Mouse (Mus musculus): ENCODE data around the gene Galk1. TPM values are rescaled to one million over a fixed set of nuclear protein-coding genes. Genes with fewer than 3 reads are reported as not detected.

The Galk1 gene
- total RNA-seq, 4 experiments from 2014 or later: 12.5 to 16.0 (median 15.0) TPM

GRCm38 (mm10) chr11:116011529-116012261 is 824 bp downstream of the Galk1 start:
- no peak for DNase-seq (ENCODE audit: low spot score)

DNA sequence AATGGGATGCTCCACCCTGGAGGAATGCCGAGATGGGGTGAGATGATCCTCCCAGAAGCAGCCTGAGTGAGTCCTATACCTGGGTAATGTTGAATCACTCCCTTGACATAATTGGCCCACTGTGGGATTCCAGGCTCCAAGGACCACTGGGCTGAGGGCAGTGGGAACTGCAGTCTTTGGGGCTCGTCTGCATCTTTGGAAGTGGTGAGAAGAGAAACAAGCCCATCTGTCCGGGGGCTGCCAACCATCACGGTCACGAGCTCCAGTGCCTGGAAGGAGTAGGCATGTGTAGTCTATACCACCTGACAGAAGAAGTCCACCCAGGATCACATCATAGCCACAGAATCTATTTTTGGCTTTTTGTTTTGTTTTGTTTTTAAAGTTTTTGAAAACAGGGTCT is 1.6 kb downstream of the Galk1 start:
- no peak for DNase-seq (ENCODE audit: low spot score)

- no peak for DNase-seq (ENCODE audit: low spot score)
Observed at GRCm38 (mm10) chr11:116010146-116010545, 2.4 kb downstream of the Galk1 start.

DNA sequence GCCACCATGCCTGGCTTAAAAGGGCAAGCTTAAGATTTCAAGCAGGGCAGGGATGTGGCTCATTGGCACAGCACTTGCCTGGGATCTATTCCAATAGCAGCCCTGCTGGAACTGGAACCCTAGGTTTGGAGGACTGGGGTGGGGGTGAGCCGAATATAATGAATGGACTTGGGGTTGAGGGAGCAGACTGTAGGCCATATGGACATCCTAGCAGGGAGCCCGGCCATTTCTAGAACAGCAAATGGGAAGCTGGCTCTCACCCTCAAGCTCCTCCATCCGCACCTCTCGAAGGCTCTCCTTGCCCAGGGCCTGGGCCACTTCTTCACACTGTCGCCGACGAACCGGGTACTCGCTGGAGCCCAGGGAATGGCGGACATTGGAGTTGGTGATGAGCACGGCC is 2.9 kb downstream of the Galk1 start:
- no peak for DNase-seq (ENCODE audit: low spot score)

DNA sequence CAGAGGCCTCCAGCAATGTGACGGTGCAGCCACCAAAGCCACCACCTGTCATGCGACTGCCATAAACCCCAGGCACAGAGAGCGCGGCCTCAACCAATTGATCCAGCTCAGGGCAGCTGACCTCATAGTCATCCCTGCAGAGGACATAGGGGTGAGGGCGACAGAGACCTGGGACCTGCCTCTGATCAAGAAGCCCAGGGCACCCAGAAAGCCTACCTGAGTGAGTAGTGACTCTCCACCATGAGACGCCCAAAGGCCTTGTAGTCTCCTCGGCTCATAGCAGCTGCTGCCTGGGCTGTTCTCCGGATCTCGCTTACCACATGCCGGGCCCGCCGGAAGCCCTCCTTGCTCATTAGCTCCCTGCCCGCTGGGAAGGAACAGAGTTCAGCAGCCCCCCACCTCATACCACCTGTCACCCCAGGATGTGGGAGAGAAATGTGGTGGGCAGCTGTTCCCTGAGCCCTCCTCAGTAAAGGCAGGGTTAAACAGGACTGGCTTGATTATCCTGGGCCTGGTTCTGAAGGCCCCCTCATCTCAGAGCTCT is 3.6 kb downstream of the Galk1 start:
- no peak for DNase-seq (ENCODE audit: low spot score)

DNA sequence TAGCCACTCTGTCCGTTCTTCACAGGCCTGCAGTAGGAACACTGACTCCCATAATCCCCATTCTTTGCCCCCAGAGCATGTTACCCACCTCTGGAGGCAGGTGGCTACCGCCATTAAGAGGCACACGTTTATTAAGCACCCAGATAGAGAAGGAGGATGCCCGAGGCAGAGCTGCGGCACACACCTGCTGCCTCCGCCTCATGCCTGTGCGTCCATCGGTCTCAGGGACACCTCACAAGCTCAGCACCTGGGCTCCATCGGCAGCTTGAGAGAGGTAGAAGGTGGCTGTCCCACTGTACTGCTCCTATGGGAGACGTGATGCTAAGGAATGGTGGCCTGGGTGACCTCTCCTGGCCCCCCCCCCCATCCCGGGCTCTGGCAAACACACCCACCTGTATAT is 4.1 kb downstream of the Galk1 start:
- no peak for DNase-seq (ENCODE audit: low spot score)

DNA sequence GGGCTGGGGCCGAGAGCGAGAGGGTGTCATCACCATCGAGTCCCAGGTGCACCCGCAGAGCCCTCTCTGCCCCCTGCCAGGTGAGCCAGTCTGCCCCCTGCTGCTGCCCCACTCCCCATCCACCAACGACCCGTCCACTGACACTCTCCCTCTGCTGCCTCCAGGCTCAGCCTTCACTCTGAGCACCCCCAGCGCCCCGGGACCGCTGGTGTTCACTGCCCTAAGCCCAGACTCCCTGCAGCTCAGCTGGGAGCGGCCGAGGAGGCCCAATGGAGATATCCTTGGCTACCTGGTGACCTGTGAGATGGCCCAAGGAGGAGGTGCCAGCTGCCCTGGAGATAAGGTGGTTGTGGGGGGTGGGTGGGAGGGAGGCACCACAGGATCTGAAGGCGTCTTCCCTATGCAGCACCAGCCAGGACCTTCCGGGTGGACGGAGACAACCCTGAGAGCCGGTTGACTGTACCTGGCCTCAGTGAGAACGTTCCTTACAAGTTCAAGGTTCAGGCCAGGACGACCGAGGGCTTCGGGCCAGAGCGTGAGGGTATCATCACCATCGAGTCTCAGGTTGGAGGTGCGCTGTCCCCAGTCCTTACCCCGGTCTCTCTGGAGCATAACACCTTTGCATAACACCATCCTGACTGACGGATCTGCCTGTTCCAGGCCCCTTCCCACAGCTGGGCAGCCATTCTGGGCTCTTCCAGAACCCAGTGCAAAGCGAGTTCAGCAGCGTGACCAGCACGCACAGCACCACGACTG is 5.2 kb downstream of the Galk1 start:
- DNase-seq (ENCODE audit: low spot score): no peak

DNA sequence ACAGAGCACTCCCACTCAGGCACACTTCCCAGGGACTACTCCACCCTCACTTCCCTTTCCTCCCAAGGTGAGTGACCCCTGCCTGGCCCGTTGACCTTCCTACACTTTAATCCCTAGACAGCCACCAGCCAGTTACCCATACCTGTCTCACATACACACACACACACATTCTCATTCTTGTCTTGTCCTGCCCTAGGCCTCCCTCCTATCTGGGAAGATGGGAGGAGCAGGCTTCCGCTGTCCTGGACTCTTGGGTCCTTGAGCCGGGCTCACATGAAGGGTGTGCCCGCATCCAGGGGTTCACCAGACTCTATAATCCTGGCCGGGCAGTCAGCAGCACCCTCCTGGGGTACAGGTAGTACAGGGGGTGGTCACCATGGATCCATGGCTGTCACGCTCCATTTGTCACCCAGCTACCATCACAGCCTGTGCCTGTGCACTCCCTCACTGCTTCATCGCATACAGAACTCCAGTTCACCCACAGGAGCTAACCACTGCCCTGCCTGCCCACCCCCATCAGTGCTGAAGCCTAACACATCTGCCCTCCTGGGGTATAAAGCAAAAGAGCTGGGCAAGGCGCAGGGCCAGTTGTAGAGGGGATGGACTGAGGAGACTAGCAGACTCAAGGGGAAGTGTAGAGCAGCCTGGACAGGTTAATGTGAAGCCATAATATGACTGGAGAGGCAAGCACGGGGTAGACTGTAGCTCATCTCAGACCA is 6.7 kb downstream of the Galk1 start:
- DNase-seq (ENCODE audit: low spot score): no peak

DNA sequence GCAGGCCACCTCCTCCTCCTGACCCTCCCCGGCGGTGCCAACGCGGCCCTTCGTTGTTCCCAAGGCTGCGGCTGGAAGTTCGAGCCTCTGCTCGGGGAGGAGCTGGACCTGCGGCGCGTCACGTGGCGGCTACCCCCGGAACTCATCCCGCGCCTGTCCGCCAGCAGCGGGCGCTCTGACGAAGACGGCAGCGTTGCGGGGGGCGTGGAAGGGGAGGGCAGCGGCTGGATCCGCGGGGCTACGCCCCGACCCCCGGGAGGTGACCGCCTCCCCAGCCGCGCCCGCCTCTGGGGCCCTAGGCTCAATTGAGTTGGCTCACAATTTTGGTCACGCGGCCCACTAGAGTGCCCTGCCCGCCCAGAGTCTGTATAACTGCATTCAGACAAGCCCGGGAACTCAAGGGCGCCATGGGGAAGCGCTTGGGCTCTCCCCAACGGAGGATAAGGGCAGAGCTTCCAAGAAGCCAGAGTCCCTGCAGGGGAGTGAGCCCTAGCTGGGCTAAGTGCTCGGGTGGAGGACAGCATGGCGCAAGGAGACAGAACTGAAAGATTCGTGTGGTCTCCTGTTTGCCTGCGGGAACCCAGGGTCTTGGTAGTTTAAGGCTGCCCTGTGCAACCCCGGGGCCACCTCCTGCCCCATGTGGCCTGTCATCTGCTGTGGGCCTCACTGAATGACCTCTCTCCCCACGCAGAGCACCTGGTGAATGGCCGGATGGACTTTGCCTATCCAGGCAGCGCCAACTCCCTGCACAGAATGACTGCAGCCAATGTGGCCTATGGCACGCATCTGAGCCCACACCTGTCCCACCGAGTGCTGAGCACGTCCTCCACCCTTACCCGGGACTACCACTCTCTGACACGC is 7.4 kb downstream of the Galk1 start:
- DNase-seq (ENCODE audit: low spot score): peak; percentile 74

DNA sequence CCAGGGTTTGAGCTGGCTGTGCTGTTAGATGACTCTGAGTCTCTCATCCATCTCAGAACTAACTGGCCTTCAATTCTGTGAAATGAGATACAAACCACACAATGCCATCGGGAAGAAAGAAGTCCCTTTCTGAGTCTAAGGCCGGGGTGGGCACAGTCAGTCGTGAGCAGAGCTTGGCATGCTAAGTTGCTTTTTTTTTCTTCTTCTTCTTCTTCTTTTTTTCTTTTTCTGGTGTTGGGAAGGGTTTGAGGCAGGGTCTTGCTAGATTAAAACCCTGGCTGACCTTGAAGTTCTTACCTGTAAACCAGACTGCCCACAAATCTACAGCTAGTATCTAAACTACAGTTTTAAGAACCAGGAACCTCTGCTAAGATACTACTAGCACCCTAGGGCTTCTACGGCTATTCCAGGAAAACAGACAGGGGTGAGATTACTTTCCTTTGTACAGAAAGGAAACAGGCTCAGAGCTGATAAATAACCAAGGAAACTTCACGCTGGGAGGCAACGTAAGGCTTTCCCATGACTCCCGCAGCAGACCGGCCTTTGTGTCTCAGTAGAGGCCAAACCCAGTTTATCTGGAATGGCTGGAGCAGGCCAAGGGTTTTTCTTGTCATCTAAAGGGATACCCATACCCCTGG is 8.2 kb downstream of the Galk1 start:
- DNase-seq (ENCODE audit: low spot score): no peak

- no peak for DNase-seq (ENCODE audit: low spot score)
Observed at GRCm38 (mm10) chr11:116002894-116003293, 9.6 kb downstream of the Galk1 start.

DNA sequence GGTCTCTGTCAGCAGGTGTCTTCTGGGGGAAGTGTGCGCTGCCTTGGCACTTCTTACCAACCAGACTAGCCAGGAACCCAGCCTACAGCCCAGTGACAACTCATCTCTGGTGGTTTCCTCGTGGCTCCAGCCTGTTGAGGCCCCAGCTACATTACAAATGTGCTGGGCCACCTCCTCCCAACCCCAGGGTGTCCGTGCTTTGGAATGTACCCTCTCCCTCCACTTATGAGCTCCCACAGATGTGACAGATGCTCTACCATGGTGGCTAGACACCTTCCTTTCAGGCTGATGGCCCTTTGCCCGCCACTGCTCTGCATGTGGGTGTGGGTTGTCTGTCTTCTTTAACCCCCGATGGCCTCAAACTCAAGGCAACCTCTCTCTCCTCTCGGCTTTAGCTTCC is 10.8 kb downstream of the Galk1 start:
- DNase-seq (ENCODE audit: low spot score): no peak

DNA sequence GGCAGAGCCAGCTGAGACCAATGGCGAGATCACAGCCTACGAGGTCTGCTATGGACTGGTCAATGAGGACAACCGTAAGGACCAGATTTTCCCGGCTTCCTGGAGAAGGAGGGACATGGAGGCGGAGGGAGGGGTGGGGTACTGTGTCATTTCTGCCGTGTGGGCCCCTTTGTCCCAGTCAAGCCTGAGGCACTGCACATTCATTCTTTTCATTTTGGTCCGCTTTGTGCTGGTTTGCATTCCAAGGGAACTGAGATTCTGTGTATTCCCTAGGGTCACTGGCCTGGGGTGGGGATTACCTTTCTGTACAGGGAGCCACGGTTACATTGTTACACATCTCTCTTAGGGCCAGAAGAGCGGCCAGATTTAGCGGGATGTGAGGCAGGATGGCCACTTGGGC is 11.9 kb downstream of the Galk1 start:
- no peak for DNase-seq (ENCODE audit: low spot score)

DNA sequence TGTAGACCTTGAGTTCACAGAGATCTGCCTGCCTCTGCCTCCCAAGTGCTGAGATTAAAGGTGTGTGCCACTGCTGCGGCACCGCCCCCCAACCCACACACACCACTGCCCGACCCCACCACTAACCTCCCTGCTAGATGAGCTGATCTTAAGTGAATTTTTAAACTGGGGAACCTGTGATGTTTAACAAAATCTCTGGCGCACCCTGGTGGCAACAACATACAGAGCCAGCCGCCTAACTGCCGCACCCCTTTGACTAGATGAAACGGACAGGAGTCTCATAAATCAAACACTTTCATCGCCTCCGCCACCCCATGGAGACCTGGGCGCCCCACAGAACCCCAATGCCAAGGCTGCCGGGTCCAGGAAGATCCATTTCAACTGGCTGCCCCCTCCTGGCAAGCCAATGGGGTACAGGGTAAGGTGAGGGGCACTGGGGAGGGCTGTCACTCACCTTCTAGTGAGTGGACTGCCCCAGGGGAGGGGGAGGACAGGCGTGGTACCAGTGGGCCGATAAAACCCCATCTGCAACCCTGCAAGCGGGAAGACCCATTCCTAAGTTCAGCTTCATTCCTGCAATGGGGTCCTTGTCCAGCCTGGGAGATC is 12.9 kb downstream of the Galk1 start:
- DNase-seq (ENCODE audit: low spot score): peak; percentile 67

DNA sequence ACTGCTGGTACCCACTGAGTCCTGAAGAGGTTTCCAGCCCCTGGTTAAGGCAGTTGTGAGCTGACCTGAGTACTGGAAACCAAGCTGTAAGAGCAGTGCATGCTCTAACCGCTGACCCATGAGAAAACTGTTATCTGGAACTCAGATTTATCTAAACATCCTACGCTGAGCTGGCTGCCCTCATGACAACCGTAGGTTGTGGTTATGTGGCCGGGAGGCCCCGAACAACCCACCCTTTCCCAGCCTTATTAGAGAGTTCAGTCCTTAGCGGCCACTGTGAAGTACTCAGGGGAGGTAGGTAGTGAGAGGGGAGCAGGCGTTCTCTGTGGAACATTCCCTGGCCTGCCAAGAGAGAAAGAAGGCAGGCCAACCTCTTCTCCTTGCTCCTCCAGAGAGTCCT is 13.5 kb downstream of the Galk1 start:
- DNase-seq (ENCODE audit: low spot score): no peak

- no peak for DNase-seq (ENCODE audit: low spot score)
Observed at GRCm38 (mm10) chr11:115997662-115998061, 14.9 kb downstream of the Galk1 start.

- no peak for DNase-seq (ENCODE audit: low spot score)
Observed at GRCm38 (mm10) chr11:115997047-115997446, 15.5 kb downstream of the Galk1 start.

DNA sequence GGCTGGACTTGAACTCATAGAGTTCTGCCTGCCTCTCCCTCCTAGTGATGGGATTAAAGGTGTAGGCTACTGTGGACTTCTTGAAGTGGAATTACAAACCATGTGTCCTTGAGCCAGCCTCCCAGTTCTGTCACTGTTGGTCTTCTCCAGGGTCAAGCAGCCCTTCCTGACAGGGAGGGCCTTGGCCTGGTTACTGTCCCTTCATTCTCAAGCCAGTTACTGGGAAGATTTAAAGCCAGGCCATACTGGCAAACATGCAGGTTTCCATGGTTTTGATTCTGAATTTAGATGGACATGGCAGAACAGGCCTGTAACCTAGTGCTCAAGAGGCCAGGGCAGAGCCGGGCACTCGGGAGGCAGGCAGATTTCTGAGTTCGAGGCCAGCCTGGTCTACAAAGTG is 17.3 kb downstream of the Galk1 start:
- no peak for DNase-seq (ENCODE audit: low spot score)

- no peak for DNase-seq (ENCODE audit: low spot score)
Observed at GRCm38 (mm10) chr11:115992098-115992497, 20.4 kb downstream of the Galk1 start.

GRCm38 (mm10) chr11:115989686-115990085 is 22.8 kb downstream of the Galk1 start:
- DNase-seq (ENCODE audit: low spot score): no peak
